Mouse (Mus musculus): ENCODE results near the gene Crym. TPM values are rescaled to one million over a fixed set of nuclear protein-coding genes. Genes with fewer than 3 reads are reported as not detected.

The Crym gene
- polyA plus RNA-seq, 1 experiment from 2014 or later, result 6.1 TPM

GRCm38 (mm10) chr7:120182891-120183290 is 19.0 kb downstream of the Crym start:
- H3K4me3 ChIP-seq, result no peak overlapping the region
- no peaks in the 10 kb centered on the region for H3K36me3 ChIP-seq
- no peaks in the 10 kb centered on the region for H3K9me3 ChIP-seq
- ATAC-seq (ENCODE audit: low FRiP score, low read depth), result no peak
- no peak overlapping the region for H3K27ac ChIP-seq
- 0 out of 2 replicates have a peak, but pooled peaks cover 2% of the 10 kb centered on the region for H3K4me1 ChIP-seq
- H3K9ac ChIP-seq, result no peak overlapping the region
- no peak overlapping the region for H3K4me2 ChIP-seq (replicated peaks)
- no peaks in the 10 kb centered on the region for H3K27me3 ChIP-seq (replicated peaks)

GRCm38 (mm10) chr7:120181401-120182230 is 20.3 kb downstream of the Crym start:
- Histone ChIP-seq H3K36me3 (no peaks in the 10 kb centered on the region), H3K4me3 (no peak overlapping the region), H3K9me3 (no peaks in the 10 kb centered on the region), H3K9ac (no peak overlapping the region), H3K27me3 (replicated peaks) (no peaks in the 10 kb centered on the region), H3K4me2 (replicated peaks) (no peak overlapping the region), H3K4me1 (0 out of 2 replicates have a peak, but pooled peaks cover 2% of the 10 kb centered on the region), H3K27ac (no peak overlapping the region)
- ATAC-seq (ENCODE audit: low FRiP score, low read depth), result no peak
- 94% methylated on average over 4 of the region's 4 CpGs for WGBS

- Histone ChIP-seq H3K4me1 (0 out of 2 replicates have a peak, but pooled peaks cover 2% of the 10 kb centered on the region), H3K4me3 (no peak overlapping the region), H3K27ac (no peak overlapping the region), H3K27me3 (replicated peaks) (no peaks in the 10 kb centered on the region), H3K36me3 (no peaks in the 10 kb centered on the region), H3K9me3 (no peaks in the 10 kb centered on the region), H3K9ac (no peak overlapping the region), H3K4me2 (replicated peaks) (no peak overlapping the region)
- 87% methylated on average over 5 of the region's 5 CpGs for WGBS
- ATAC-seq (ENCODE audit: low FRiP score, low read depth), result no peak
Observed at GRCm38 (mm10) chr7:120180547-120180946, 21.4 kb downstream of the Crym start.

GRCm38 (mm10) chr7:120178935-120179334 is 23.0 kb downstream of the Crym start:
- Histone ChIP-seq H3K4me3 (no peak overlapping the region), H3K27ac (no peak overlapping the region), H3K4me1 (0 out of 2 replicates have a peak, but pooled peaks cover 2% of the 10 kb centered on the region), H3K36me3 (no peaks in the 10 kb centered on the region), H3K9me3 (no peaks in the 10 kb centered on the region), H3K4me2 (replicated peaks) (no peak overlapping the region), H3K9ac (no peak overlapping the region), H3K27me3 (replicated peaks) (no peaks in the 10 kb centered on the region)
- WGBS, result 29% methylated on average over 2 of the region's 2 CpGs
- no peak for ATAC-seq (ENCODE audit: low FRiP score, low read depth)

GRCm38 (mm10) chr7:120177611-120178010 is 24.3 kb downstream of the Crym start:
- Histone ChIP-seq H3K4me1 (0 out of 2 replicates have a peak, but pooled peaks cover 2% of the 10 kb centered on the region), H3K9me3 (no peaks in the 10 kb centered on the region), H3K27ac (no peak overlapping the region), H3K9ac (no peak overlapping the region), H3K36me3 (no peaks in the 10 kb centered on the region), H3K4me3 (no peak overlapping the region), H3K4me2 (replicated peaks) (no peak overlapping the region), H3K27me3 (replicated peaks) (no peaks in the 10 kb centered on the region)
- ATAC-seq (ENCODE audit: low FRiP score, low read depth), result no peak
- 89% methylated on average over 3 of the region's 3 CpGs for WGBS

GRCm38 (mm10) chr7:120174723-120175504 is 27.0 kb downstream of the Crym start:
- 0 out of 2 replicates have a peak, but pooled peaks cover 2% of the 10 kb centered on the region for H3K4me1 ChIP-seq
- no peaks in the 10 kb centered on the region for H3K36me3 ChIP-seq
- WGBS, result 87% methylated on average over 11 of the region's 11 CpGs
- no peak for ATAC-seq (ENCODE audit: low FRiP score, low read depth)
- no peaks in the 10 kb centered on the region for H3K9me3 ChIP-seq
- H3K27ac ChIP-seq, result no peak overlapping the region
- H3K9ac ChIP-seq, result no peak overlapping the region
- H3K4me3 ChIP-seq, result no peak overlapping the region
- H3K4me2 ChIP-seq (replicated peaks), result no peak overlapping the region
- H3K27me3 ChIP-seq (replicated peaks), result no peaks in the 10 kb centered on the region

GRCm38 (mm10) chr7:120173603-120174244 is 28.2 kb downstream of the Crym start, which contains the start of gene Anks4b:
Anks4b (plus strand) TSS chr7:120173858.
- H3K4me1 ChIP-seq, result no peaks in the 10 kb centered on the region
- no peak for ATAC-seq (ENCODE audit: low FRiP score, low read depth)
- H3K4me3 ChIP-seq, result no peak within 1 kb of the TSS
- no peaks in the 10 kb centered on the region for H3K36me3 ChIP-seq
- H3K4me2 ChIP-seq (replicated peaks), result no peak within 1 kb of the TSS
- H3K9me3 ChIP-seq, result no peaks in the 10 kb centered on the region
- no peak within 1 kb of the TSS for H3K27ac ChIP-seq
- H3K27me3 ChIP-seq (replicated peaks), result no peaks in the 10 kb centered on the region
- no peak within 1 kb of the TSS for H3K9ac ChIP-seq
- WGBS, result 88% methylated on average over 10 of the region's 10 CpGs

GRCm38 (mm10) chr7:120172188-120172700 is 29.7 kb downstream of the Crym start:
- ATAC-seq (ENCODE audit: low FRiP score, low read depth), result no peak
- WGBS, result 85% methylated on average over 1 of the region's 1 CpGs
- Histone ChIP-seq H3K4me3 (no peak overlapping the region), H3K36me3 (no peaks in the 10 kb centered on the region), H3K27ac (no peak overlapping the region), H3K4me1 (no peaks in the 10 kb centered on the region), H3K27me3 (replicated peaks) (no peaks in the 10 kb centered on the region), H3K4me2 (replicated peaks) (no peak overlapping the region), H3K9ac (no peak overlapping the region), H3K9me3 (no peaks in the 10 kb centered on the region)

GRCm38 (mm10) chr7:120163581-120164251 is 38.2 kb downstream of the Crym start:
- no peak overlapping the region for H3K4me2 ChIP-seq (replicated peaks)
- no peaks in the 10 kb centered on the region for H3K36me3 ChIP-seq
- WGBS, result 91% methylated on average over 11 of the region's 11 CpGs
- H3K4me1 ChIP-seq, result no peaks in the 10 kb centered on the region
- H3K9me3 ChIP-seq, result no peaks in the 10 kb centered on the region
- no peak overlapping the region for H3K27ac ChIP-seq
- H3K9ac ChIP-seq, result no peak overlapping the region
- ATAC-seq (ENCODE audit: low FRiP score, low read depth), result no peak
- no peaks in the 10 kb centered on the region for H3K27me3 ChIP-seq (replicated peaks)
- no peak overlapping the region for H3K4me3 ChIP-seq

GRCm38 (mm10) chr7:120158121-120158613 is 43.7 kb downstream of the Crym start:
- H3K27ac ChIP-seq, result no peak overlapping the region
- H3K36me3 ChIP-seq, result no peaks in the 10 kb centered on the region
- no peak overlapping the region for H3K4me3 ChIP-seq
- peak; percentile 33; the same call in 1 of the 2 replicates for ATAC-seq (ENCODE audit: low FRiP score, low read depth)
- H3K4me1 ChIP-seq, result peaks cover 20% of the 10 kb centered on the region
- H3K27me3 ChIP-seq (replicated peaks), result no peaks in the 10 kb centered on the region
- H3K9ac ChIP-seq, result no peak overlapping the region
- H3K4me2 ChIP-seq (replicated peaks), result no peak overlapping the region
- no peaks in the 10 kb centered on the region for H3K9me3 ChIP-seq
- WGBS, result 29% methylated on average over 4 of the region's 4 CpGs

- ATAC-seq (ENCODE audit: low FRiP score, low read depth), result peak; percentile 68
- H3K9me3 ChIP-seq, result no peaks in the 10 kb centered on the region
- peaks cover 20% of the 10 kb centered on the region for H3K4me1 ChIP-seq
- no peak overlapping the region for H3K9ac ChIP-seq
- no peak overlapping the region for H3K4me2 ChIP-seq (replicated peaks)
- no peak overlapping the region for H3K4me3 ChIP-seq
- H3K27me3 ChIP-seq (replicated peaks), result no peaks in the 10 kb centered on the region
- H3K36me3 ChIP-seq, result no peaks in the 10 kb centered on the region
- H3K27ac ChIP-seq, result no peak overlapping the region
- 26% methylated on average over 5 of the region's 5 CpGs for WGBS
Observed at GRCm38 (mm10) chr7:120157575-120158061, 44.3 kb downstream of the Crym start.
